Mouse (Mus musculus): Measurements from ENCODE around the gene Gm21586. TPM values are rescaled to one million over a fixed set of nuclear protein-coding genes. Genes with fewer than 3 reads are reported as not detected.
"Not testable (repeated sequence)": the region's sequence is repeated elsewhere in the genome, so short reads cannot be mapped to it uniquely, and the experiment has no call there.

Gene Gm21586
- polyA plus RNA-seq (2012; rRNA removed) = not detected in 2 replicates

DNA sequence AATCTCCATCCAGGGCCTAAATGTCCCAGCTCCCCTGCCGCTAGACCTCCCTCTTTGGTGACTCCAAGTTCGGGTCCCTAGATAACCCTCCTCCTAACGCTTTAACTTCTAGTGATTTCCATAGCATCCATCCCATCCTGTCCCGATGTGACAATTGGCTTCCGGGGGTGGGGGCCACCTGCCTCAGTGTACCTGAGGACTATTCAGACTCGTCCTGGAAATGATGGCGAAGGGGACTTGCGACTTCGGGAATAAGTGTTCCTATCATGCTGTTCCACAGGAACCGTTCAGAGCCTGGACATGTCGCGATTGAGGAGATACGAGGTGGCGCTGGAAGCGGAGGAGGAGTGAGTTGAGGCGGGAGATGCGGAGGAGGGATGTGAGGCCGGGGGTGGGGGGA lies at the start of gene Gm21586:
TSS of gene Gm21586 (plus strand) at position 301 of the 400 bp plus-strand sequence.
- not testable (repeated sequence) for DNase-seq; H3K27ac ChIP-seq (ENCODE audit: control insufficient read depth, insufficient read depth, low read length); H3K4me1 ChIP-seq (replicated peaks; ENCODE audit: control insufficient read depth, insufficient read depth, low read length); H3K4me3 ChIP-seq (ENCODE audit: control insufficient read depth, insufficient read depth, low read length); H3K36me3 ChIP-seq (ENCODE audit: control insufficient read depth, insufficient read depth, low read length); H3K27me3 ChIP-seq (ENCODE audit: control insufficient read depth, insufficient read depth, low read length)
- no CpG with 5 or more reads among the region's 18 CpGs for WGBS

DNA sequence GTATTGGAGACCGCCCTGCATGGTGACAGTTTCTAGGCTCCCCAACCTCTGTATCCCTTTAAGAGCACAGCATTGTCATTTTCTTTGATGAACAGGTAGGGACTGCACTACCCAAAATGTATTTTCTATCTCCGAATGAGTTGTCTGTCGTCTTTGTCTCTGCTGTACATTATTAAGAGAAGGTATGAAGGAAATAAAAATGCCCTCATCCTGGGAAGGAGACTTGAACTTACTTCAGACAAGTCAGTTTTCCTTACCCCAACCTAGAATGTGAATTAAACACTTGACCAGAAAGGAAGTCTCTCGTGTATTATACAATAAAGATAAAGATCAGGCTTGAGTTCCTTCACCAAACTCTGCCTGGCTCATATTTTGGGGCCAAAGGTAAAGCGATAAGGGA lies 27.3 kb downstream of the Gm21586 start, which contains the start of gene Gm2163:
TSS of gene Gm2163 (plus strand) at position 301 of the 400 bp plus-strand sequence.
- H3K27ac ChIP-seq (ENCODE audit: control insufficient read depth, insufficient read depth, low read length); H3K36me3 ChIP-seq (ENCODE audit: control insufficient read depth, insufficient read depth, low read length); DNase-seq; H3K4me3 ChIP-seq (ENCODE audit: control insufficient read depth, insufficient read depth, low read length); H3K27me3 ChIP-seq (ENCODE audit: control insufficient read depth, insufficient read depth, low read length); H3K4me1 ChIP-seq (replicated peaks; ENCODE audit: control insufficient read depth, insufficient read depth, low read length): not testable (repeated sequence)
- WGBS = no CpG with 5 or more reads among the region's 5 CpGs

Other genes with a start within 250 kb of the Gm21586 start
- gene Gm10600, start 198.7 kb upstream of the Gm21586 start, polyA plus RNA-seq (2012; rRNA removed) = not detected in 2 replicates
- gene Ccl21b, start 183.6 kb upstream of the Gm21586 start, polyA plus RNA-seq (2012; rRNA removed) = 5.9 and 9.4 TPM in 2 replicates
- gene Gm21953, start 145.1 kb upstream of the Gm21586 start, polyA plus RNA-seq (2012; rRNA removed) = not detected in 2 replicates
- gene Fam205a3, start 121.0 kb upstream of the Gm21586 start, polyA plus RNA-seq (2012; rRNA removed) = 0.04 and 0.09 TPM in 2 replicates
- gene Gm2163, start 27.4 kb downstream of the Gm21586 start, polyA plus RNA-seq (2012; rRNA removed) = not detected in 2 replicates
- 0.04 and 0.09 TPM in 2 replicates for gene Fam205a2, start 88.8 kb downstream of the Gm21586 start, polyA plus RNA-seq (2012; rRNA removed)
- gene Gm10591, start 172.8 kb downstream of the Gm21586 start, polyA plus RNA-seq (2012; rRNA removed) = 5.9 and 9.4 TPM in 2 replicates
- gene Gm2564, start 190.3 kb downstream of the Gm21586 start, polyA plus RNA-seq (2012; rRNA removed) = 15.6 and 26.6 TPM in 2 replicates
- not detected in 2 replicates for gene Ccl27b, start 215.9 kb downstream of the Gm21586 start, polyA plus RNA-seq (2012; rRNA removed)
- gene Il11ra2, start 222.5 kb downstream of the Gm21586 start, polyA plus RNA-seq (2012; rRNA removed) = 0.26 and 2.1 TPM in 2 replicates

Data from thymus, adult 2 months (tissue).